Mouse (Mus musculus) layer of hippocampus, adult 18-20 months (tissue): ENCODE measurements around the gene Mb21d2. TPM values are rescaled to one million over a fixed set of nuclear protein-coding genes. Genes with fewer than 3 reads are reported as not detected.

Experiments
- DNase-seq, 2 experiments: peaks; one replicate each; pipeline ENCODE4 v3.0.0; 2022; ENCODE audit warnings: low spot score in 2 of 2
- long read RNA-seq: library from polyadenylated mRNA; stranded (forward); transcript quantifications from one replicate; pipeline ENCODE4 v2.0.0, GENCODE M21; 2021
- total RNA-seq, 2 experiments: library from RNA; stranded (reverse); gene quantifications; 2 replicates each; pipeline ENCODE4 v1.2.3; 2021

The Mb21d2 gene
- 10 to 100 TPM; 21.4 to 21.8 TPM for total RNA-seq
- long read RNA-seq, transcript Mb21d2-201 (2 exons, 3,055 nt) = major isoform, 20 of 25 reads
- long read RNA-seq, partial matches to known transcripts = 0 of 25 reads
- long read RNA-seq, other reads (novel, unspliced or antisense) = 5 of 25 reads

GRCm38 (mm10) chr16:28928815-28929685 is at the start of gene Mb21d2:
Gene Mb21d2 (minus strand): TSS chr16:28929673.
- DNase-seq = peak; percentile 51 to 64

- no peak for DNase-seq
Measured at GRCm38 (mm10) chr16:28966236-28966635, 36.8 kb upstream of the Mb21d2 start.

- DNase-seq = no peak
Measured at GRCm38 (mm10) chr16:28964048-28964447, 34.6 kb upstream of the Mb21d2 start.

- DNase-seq = no peak
Measured at GRCm38 (mm10) chr16:28962987-28963386, 33.5 kb upstream of the Mb21d2 start.

GRCm38 (mm10) chr16:28949810-28950209 is 20.3 kb upstream of the Mb21d2 start:
- no peak for DNase-seq

- no peak for DNase-seq
Measured at GRCm38 (mm10) chr16:28943254-28943653, 13.8 kb upstream of the Mb21d2 start.

- no peak for DNase-seq
Measured at GRCm38 (mm10) chr16:28936181-28936792, 6.8 kb upstream of the Mb21d2 start.

- no peak for DNase-seq
Measured at GRCm38 (mm10) chr16:28935701-28936100, 6.2 kb upstream of the Mb21d2 start.

- no peak for DNase-seq
Measured at GRCm38 (mm10) chr16:28931213-28931612, 1.7 kb upstream of the Mb21d2 start.

GRCm38 (mm10) chr16:28930426-28930825 is 953 bp upstream of the Mb21d2 start:
- no peak for DNase-seq

GRCm38 (mm10) chr16:28929686-28930291 is 316 bp upstream of the Mb21d2 start:
- peak; percentile 26 to 61 for DNase-seq

- DNase-seq = peak; percentile 13 to 55
Measured at GRCm38 (mm10) chr16:28928466-28928814, 1.0 kb downstream of the Mb21d2 start.

- DNase-seq = no peak
Measured at GRCm38 (mm10) chr16:28927381-28927780, 2.1 kb downstream of the Mb21d2 start.

- no peak for DNase-seq
Measured at GRCm38 (mm10) chr16:28919320-28919885, 10.1 kb downstream of the Mb21d2 start.

GRCm38 (mm10) chr16:28915362-28915761 is 14.1 kb downstream of the Mb21d2 start:
- no peak for DNase-seq

- DNase-seq = no peak
Measured at GRCm38 (mm10) chr16:28914709-28915108, 14.8 kb downstream of the Mb21d2 start.

GRCm38 (mm10) chr16:28911414-28912050 is 17.9 kb downstream of the Mb21d2 start:
- no peak for DNase-seq

- no peak for DNase-seq
Measured at GRCm38 (mm10) chr16:28906370-28907275, 22.9 kb downstream of the Mb21d2 start.

GRCm38 (mm10) chr16:28905567-28906289 is 23.7 kb downstream of the Mb21d2 start:
- no peak for DNase-seq
